Mouse (Mus musculus): ENCODE data around the gene Olfr358. TPM values are rescaled to one million over a fixed set of nuclear protein-coding genes. Genes with fewer than 3 reads are reported as not detected.

Gene Olfr358
- not detected for total RNA-seq (2021)

DNA sequence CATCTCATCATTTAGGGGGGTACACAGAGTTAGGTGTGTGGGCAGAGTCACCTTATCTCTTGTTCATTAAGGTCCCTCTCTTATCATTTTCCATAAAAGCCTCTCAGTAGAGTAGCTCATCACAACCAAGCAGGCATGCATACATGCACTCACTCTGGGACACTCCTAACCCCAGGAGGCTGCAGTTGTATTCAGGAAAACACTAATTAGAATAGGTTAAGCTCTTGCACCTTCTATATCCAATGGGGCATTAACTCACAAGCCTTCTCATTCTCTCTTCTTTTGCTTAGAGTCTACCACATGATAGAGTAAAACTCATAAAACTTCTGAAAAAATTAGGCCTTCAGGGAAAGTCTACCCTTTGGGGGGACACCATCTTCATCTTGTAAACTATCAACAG, at the start of gene Olfr358:
TSS of gene Olfr358 (minus strand) at position 101 of the 400 bp plus-strand sequence.
- intact Hi-C loops (cut with DNase I), result no loop called here
- no peak for DNase-seq

DNA sequence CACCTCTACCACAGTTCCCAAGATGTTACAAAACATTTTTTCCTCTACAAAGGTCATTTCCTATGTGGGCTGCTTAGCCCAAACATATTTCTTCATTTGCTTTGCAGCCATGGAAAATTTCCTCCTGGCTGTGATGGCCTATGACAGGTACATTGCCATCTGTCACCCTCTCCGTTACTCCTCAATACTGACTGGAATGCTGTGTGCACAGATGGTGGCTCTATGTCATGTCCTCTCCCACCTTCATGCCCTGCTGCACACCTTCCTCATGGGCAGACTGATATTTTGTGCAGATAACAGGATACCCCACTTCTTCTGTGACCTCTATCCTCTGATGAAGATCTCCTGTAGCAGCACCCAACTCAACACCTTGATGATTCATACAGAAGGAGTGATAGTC, 12.1 kb downstream of the Olfr358 start:
- DNase-seq, result no peak
- intact Hi-C loops (cut with DNase I), result no loop called here

DNA sequence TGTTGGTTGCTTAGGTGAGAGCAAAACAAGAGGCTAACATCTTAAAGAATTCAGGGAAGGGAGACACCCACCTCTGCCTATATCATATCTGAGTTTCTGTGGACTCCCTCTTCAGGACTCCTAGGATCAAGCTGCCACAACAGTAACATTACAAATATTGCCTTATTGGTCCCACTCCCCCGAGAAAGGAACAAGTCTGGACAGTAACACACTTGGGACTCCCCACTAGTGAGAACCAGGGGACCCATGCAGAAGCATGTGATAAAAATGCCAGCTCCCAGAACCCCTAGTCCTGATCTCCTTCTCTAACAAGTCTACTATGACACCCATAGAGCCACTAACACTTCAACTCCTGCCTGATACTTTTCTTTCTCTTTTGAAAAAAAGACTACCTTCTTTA, 15.6 kb downstream of the Olfr358 start, which contains the start of gene Olfr357:
TSS of gene Olfr357 (plus strand) at position 301 of the 400 bp plus-strand sequence.
- intact Hi-C loops (cut with DNase I), result no loop called here
- DNase-seq, result no peak

Other genes with a start within 250 kb of the Olfr358 start
- gene Olfr348, start 225.1 kb downstream of the Olfr358 start, total RNA-seq (2021), result not detected
- not detected for gene Olfr50, start 218.8 kb downstream of the Olfr358 start, total RNA-seq (2021)
- not detected for gene Olfr3, start 192.3 kb downstream of the Olfr358 start, total RNA-seq (2021)
- gene Olfr350, start 163.0 kb downstream of the Olfr358 start, total RNA-seq (2021), result not detected
- not detected for gene Olfr351, start 146.7 kb downstream of the Olfr358 start, total RNA-seq (2021)
- gene Olfr352, start 140.9 kb downstream of the Olfr358 start, total RNA-seq (2021), result not detected
- not detected for gene Olfr353, start 116.4 kb downstream of the Olfr358 start, total RNA-seq (2021)
- gene Olfr354, start 103.7 kb downstream of the Olfr358 start, total RNA-seq (2021), result not detected
- gene Olfr355, start 80.4 kb downstream of the Olfr358 start, total RNA-seq (2021), result not detected
- gene Olfr356, start 72.2 kb downstream of the Olfr358 start, total RNA-seq (2021), result not detected
- gene Olfr357, start 15.5 kb downstream of the Olfr358 start, total RNA-seq (2021), result not detected
- gene Olfr360, start 56.4 kb upstream of the Olfr358 start, total RNA-seq (2021), result not detected
- not detected for gene Olfr361, start 80.0 kb upstream of the Olfr358 start, total RNA-seq (2021)
- not detected for gene Olfr362, start 108.6 kb upstream of the Olfr358 start, total RNA-seq (2021)
- gene Olfr364-ps1, start 130.0 kb upstream of the Olfr358 start, total RNA-seq (2021), result not detected
- gene Olfr365, start 178.9 kb upstream of the Olfr358 start, total RNA-seq (2021), result not detected
- not detected for gene Olfr366, start 202.2 kb upstream of the Olfr358 start, total RNA-seq (2021)

Data from heart, postnatal 36 days (tissue).